Mouse (Mus musculus): ENCODE results near the gene Arpc1b.
"Not testable (repeated sequence)": the region's sequence is repeated elsewhere in the genome, so short reads cannot be mapped to it uniquely, and the experiment has no call there.

The Arpc1b gene

DNA sequence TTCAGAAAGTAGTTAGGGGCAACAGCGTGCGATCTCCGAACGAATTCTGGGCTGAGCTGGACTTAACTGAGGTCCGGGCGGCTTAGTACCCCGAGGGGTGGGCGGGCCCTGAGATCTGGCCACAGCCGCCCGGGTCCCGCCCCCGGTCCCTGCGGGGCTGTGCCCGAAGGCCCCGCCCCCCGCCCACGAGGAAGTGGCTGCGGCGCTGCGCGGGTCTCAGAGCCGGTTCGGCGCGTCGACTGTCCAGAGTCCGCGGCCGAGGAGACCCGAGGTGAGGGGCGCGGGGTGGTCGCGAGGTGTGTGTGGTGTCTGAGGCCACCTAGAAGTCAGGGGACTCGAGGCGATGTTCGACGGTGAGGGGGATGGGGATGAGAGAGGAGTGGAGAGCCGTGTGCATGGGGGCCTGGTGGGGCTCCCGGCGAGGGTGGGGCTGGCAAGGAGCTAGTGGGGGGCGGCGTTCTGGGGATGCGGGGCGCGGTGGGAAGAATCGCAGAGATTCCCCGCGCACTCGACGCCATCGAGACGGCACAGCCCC lies at the start of gene Arpc1b:
TSS of gene Arpc1b (plus strand) at position 145 of the 535 bp plus-strand sequence.
- no peak for DNase-seq

DNA sequence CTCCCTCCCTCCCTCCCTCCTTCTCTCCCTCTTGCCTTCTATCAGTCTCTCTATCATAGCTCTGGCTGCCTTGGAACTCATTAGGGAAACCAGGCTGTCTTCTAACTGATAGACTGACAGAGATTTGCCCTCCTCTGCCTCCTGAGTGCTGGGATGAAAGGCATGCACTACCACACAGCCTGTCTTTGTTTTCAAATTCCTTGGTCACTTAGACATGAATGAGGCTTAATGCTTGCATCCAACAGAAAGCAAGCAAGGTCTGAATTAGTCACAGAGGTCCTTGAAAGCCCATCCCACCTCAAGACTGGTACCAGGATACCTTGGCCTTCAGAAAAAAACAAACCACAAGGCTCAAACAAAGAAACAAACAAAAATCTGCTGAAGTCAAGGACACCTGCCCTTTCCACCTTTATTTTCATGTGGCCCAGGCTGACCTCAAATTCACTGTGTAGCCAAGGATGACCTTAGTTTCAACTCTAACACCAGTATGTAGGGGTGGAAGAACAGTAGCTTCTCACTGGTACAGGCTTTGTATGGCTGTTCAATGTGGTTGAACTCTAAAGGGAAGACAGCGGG lies 49.2 kb upstream of the Arpc1b start:
- no peak for DNase-seq

DNA sequence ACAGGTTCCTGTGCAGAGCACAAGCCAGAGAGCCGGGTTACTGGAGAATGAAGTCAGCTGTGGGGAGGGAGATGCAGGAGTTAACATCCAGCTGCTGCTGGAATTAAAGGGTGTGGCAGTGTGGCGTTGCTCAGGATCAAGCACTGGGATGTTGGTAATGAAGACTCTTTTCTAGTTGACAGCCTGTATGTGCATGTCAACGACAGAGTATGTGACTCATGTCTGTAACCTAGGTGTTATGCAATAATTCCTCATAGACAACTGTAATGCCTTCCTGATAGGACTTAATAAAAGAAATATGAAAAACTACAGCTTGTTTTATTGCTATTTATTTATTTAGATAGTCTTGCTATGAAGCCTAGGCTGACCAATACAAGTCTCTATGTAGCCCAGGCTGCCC lies 45.2 kb upstream of the Arpc1b start:
- no peak for DNase-seq

DNA sequence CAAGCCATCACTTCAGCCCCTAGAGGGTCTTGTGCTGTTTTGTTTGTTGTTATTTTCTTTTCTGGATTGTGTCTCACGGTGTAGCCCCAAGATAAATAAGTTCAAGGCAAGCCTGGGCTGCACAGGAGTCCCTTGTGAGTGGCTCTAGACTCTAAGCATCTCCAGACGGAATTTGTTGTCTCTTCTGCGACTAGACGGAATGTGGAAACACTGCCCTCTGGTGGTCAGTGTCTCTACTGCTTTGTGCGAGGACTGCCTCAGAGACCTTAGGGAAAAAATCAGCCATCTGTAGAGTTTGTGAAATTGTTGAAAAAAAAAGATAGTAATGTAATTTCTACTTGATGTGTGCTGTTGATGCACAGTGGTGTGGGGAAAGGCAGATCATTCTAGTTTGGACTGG lies 44.3 kb upstream of the Arpc1b start:
- DNase-seq, result peak; percentile 60

DNA sequence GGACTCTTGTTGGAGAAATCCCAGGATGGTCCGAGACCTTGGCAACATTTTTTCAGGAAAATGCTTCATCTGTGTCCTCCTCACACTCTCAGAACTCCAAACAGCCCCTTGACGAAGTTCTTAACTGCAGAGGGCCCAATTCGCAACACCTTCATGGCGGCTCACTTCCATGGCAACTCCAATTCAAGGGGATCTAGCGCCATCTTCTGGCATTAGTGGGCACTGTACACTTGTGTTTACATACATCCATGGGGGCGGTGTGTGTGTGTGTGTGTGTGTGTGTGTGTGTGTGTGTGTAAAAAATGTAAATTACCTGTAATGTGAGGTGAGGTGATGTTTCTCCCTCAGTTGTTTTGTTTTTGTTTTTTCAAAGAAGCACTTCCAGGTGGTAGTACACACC lies 42.7 kb upstream of the Arpc1b start:
- no peak for DNase-seq

DNA sequence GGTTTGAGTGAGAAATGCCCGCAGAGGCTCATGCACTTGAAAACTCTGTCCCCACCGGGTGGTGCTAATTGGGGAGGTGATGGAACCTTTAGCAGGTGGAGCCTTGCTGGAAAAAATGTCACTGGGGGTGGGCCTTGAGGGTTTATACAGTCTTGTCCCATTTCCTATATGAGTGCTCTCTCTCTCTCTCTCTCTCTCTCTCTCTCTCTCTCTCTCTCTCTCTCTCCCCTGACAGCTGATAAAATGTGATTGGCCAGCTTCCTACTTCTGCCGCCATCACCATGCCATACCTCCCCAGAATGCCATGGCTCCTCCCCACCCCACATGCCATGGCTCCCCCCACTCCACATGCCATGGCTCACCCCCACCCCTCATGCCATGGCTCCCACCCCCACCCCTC lies 38.9 kb upstream of the Arpc1b start:
- DNase-seq, result no peak

DNA sequence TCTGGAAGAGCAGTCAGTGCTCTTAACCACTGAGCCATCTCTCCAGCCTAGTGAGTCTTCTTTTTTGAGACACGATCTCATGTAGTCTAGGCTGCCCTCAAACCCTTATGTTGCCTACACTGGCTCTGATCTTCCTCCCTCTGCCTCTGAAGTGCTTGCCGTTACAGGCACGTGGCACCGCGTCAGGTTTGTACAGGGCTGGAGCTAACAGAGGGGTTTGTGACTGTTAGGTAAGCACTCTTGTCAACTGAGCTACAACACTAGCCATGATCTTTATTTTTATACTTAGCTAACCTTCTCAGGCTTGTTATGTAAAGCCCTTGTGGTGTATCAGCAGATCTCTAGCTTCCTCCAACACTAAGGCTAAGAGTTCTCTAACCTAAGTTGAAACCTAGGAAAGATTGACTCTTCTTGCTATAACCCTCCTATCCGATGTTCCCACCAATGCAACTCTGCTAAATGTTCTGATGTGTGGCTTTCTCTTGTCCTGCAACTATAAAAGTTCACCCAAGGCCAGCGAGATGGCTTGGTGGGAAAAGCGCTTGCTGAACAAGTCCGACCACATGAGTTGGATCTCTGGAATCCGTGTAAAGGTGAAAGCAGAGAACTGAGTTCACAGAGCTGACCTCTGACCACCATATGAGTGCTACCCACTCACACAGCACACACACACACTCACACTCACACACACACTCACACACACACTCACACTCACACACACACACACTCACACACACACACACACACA lies 32.0 kb upstream of the Arpc1b start:
- no peak for DNase-seq

DNA sequence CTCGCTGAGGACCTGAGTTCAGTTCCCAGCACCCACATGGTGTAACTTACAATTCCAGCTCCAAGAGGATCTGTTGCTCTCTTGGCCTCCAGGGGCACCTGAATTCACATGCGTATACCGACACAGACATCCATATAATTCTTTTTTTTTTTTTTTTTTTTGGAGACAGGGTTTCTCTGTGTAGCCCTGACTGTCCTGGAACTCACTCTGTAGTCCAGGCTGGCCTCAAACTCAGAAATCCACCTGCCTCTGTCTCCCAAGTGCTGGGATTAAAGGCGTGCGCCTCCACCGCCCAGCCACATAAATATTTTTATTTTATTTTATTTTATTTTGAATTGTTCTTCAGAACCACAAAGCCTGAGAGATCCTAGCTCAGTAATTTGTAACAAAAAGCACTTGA lies 30.8 kb upstream of the Arpc1b start:
- DNase-seq, result not testable (repeated sequence)

DNA sequence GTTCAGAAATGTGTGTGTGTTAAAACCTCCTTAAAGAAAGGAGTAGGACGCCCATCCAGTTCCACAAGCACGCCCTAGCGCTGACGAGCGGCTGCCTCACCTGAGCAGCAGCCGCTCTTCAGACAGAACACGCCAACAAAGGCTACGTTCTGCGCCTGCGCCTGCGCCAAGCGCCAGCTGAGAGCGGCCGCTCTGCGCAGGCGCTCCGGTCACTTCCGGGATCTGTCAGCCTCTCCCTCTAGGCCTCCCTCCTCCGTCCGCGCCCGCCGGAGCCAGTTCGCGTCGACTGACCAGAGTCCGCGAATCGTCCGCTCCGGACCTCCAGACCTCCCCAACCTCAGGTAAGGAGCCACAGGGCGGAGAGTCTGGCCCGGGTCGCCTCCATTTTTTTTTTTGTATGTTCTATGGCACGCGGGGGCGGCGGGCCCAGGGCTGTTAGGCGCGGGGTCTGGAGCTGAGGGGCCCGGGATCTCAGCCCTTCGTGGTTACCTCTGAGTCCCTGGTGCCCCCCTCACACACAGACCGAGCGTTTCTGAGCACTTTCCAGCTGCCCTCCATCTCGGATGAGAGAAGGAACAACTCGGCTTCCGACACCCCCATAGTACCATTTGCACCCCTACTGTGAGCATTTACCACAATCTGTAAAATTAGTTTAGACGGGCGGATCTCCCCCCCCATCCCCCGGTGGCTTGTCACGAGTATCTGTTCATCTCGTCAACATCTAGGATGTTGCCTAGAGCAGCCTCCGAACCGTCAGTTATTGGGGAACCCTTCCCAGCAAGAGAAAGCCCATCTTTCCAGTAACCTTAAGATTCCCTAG lies 30.2 kb upstream of the Arpc1b start, which contains the start of the genes Arpc1a and Kpna7:
TSS of gene Arpc1a (plus strand) at position 199 of the 820 bp plus-strand sequence.
TSS of gene Kpna7 (minus strand) at position 399 of the 820 bp plus-strand sequence.
- peak; percentile 92 for DNase-seq

DNA sequence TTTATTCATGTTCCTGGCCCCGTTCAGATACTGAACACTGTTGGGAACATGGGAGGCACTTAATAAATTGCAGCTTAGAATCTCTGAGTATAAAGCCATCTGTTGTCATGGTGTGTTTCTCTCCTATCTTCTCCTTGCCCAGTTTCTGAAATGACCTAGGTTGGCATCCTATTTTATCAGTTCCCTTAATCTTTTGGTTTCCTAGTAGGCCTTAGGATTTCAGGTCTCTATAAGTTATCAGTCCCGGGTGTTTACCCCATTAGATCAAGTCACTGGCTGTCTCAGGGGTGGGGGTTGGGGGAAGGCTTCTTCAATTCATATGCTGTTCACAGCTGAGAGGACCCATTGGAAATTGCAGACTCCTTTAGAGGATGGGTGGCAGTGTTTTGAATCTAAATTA lies 29.2 kb upstream of the Arpc1b start:
- DNase-seq, result no peak

DNA sequence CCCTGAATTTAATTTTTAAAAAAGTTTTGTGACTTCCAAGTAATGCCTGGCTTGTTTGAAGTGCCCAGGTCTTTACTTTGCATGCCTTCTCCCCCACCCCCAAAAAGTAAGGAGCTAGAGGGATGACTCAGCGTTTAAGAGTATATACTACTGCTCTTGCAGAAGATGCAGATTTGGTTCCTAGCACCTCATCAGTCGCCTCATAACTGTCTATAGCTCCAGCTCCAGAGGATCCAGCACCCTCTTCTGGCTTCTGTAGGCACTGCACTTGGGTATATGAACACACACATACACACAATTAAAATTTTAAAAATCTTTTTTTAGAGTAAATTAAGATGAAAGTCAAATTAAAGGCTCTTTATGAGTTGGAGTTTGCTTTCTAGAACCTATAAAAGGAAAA lies 25.8 kb upstream of the Arpc1b start:
- DNase-seq, result no peak

DNA sequence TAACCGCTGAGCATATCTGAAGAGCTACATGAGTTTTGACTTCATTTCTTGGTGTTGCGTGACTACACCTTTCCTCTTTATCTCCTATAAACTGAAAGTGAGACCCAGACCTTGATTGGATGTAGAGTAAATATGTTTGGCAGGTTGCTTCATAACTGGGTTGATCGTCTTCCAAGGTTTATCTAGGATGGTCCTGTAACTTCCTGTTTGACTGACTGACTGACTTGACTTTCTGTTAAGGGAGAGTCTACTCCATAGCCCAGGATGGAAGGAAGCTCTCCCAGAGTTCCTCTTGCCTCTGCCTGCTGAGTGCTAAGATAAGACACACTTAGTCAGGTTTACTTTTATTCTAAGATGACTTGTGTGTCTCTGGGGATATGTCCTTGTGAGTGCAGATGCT lies 24.1 kb upstream of the Arpc1b start:
- DNase-seq, result no peak

DNA sequence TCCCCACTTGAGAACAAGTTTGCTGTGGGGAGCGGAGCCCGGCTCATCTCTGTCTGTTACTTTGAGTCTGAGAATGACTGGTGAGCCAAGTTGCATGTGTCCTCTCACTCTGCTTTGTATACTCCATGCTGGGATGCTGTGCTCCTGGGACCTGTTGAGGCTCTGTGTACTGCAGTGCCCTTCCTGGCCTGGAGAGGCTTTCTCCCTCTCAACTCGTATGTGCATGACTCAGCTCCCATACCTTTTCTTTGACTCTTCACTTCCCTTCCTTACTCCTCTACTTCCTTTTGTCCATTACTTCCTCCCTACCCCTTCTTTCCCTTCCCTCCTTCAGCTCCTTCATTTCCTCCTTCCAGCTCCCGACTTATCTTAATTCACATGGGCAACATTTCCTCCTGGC lies 17.8 kb upstream of the Arpc1b start:
- DNase-seq, result no peak

DNA sequence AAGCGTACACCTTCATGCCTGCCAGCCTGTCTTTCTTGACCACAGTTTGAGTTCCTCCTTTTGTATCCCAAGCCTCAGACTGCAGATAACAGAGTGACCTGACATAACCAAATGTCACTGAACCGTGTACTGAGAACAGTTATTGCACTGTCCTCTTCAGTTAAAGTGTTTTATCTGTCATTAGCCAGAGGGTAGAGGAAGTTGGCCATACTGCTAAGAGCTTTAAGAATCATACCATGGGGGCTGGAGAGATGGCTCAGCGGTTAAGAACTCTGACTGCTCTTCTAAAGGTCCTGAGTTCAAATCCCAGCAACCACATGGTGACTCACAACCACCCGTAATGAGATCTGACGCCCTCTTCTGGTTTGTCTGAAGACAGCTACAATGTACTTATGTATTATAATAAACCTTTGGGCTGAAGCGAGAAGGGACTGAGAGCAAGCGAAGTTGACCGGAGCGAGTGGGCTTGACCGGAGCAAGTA lies 15.6 kb upstream of the Arpc1b start:
- no peak for DNase-seq

DNA sequence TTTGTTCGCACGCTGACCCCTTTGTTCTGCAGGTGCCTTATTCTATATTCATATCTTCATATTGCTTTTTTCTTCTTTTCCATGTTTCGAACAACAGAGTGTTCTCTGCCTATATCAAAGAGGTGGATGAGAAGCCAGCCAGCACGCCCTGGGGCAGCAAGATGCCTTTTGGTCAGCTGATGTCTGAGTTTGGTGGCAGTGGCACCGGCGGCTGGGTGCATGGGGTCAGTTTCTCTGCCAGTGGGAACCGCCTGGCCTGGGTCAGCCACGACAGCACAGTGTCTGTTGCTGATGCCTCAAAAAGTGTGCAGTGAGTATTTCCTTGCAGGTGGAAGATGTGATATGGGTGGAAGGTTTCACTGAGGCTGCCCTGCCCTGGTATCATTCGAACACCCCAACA lies 13.1 kb upstream of the Arpc1b start:
- no peak for DNase-seq

DNA sequence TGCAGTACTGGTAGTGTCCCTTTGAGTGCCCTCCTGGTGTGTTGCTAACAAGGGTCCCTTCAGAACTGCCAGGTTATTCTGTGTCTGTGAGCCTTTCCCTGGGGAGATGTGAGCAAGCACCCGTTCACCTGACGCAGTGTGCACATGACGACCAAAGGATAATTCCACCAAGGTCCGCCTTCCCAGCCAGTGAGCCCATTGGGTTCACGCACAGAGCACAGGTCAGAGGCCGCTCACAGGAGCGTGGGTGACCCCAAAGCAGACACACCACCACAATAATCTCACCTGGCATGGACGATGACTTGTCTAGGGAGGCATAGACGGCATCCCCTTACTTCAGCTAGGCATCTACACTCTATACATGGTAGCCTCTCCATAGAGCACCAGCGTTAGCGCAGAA lies 12.6 kb upstream of the Arpc1b start:
- DNase-seq, result not testable (repeated sequence)

DNA sequence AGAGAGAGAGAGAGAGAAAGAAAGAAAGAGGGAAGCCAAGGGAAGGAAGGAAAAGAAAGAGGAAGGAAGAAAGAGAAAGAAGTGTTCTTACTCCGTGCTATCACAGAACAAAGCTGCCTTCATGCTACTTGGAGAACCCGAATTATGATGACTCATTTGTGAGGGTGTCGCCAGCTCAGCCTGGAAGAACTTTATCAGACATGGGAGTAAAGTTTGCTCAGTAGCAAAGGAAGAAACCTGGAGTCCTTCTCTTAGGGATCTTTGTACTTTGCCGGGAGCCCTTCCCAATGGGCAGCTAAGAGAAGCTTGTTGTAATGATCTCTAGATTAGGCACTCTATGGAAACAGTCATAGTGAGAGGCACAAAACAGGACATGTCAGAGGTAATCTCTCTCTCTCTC lies 11.3 kb upstream of the Arpc1b start:
- DNase-seq, result no peak

DNA sequence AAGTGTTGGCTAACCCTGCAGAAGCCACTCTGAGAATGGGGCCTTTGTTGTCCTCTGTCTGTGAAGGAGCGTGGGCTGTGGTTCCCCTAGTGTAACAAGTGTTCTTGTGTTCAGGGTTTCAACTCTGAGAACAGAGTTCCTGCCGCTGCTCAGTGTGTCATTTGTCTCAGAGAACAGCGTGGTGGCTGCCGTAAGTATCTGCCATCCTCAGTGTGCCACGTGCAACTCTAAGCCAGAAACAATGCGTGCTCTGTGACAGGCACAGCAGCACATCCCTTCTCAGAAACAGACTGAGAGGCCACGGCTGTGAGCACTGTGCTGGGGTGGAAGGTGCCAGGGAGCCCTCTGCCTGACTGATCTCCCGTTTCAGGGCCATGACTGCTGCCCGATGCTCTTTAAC lies 9.7 kb upstream of the Arpc1b start:
- DNase-seq, result no peak

DNA sequence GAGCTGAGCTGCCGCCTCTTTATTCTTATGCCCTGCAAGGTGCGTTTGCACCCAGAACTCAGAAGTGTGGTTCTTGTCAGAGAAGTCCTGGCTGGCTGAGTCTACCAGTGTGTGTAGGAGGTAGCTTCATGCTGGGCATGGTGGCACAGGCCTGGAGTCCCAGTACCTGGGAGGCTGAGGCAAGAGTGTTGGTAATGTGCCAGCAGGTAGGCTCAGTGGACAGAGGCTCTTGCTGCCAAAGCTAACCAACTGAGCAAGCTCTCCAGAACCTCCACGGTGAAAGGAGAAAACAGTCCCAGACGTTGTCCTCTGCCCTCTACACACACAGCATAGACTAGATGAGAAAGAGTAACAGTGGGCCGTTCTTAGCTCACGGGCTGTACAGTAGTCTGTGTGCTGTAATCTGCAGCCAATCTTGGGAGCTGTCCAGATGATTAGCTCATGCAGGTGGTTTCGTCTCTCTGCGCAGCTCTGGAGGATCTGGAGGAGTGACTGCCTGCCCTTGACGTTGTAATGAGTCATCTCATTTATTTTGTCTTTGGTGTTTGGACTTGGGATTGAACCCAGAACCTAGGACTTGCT lies 8.2 kb upstream of the Arpc1b start:
- no peak for DNase-seq

DNA sequence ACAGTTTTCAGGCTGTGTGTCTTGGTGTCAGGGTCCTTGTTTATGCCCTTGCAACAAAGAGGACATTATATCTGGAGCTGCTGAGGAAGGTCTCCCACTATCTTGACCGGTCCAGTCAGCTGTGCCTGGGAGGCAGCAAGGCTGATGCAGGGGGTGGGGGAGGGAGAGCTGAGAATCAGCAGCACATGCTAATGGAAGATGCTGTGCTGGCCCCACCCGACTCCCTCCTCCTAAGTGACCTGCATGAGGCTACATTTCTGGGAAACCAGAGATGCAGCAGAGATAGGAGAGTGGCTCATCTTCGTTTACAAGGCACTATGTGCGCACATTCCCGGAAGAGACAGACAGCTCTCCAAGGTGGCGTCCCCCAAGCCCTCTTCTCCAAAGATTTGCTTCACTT lies 3.6 kb upstream of the Arpc1b start:
- no peak for DNase-seq

DNA sequence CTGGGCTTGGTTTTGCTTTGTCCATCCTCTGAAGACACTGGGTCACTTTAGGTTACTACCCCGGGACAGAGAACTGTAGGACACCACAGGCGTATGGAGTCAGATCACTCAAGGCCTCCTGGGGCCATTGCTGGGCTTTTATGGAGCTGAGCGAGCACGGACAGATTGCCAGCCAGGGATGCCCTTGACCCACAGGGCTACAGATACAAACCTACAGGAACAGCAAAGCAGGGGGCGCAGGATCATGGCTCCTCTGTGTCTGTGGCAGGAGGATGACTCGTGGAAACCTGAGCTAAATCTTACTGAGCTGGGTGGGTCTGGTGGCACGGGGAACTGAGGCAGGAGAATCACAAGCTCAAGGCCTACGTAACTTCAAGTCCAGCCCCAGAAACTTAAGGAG lies 1.4 kb upstream of the Arpc1b start:
- no peak for DNase-seq

DNA sequence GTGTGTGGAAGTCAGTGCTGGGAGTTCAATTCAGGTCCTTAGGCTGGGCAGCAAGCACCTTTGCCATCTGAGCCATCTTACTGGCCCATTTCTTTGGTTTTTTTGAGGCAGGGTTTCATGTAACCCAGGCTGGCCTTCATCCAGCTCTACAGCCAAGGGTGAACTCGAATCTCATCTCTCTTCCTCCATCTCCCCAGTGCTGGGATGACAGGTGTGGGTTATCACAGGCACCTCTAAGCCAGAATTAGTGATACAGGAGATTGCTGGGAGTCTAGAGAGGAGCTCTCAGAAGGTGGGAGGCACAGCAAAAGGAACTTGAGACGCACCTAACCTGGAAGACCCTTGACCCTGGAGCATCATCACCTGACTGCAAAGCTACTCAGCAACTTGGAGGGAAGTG lies 599 bp upstream of the Arpc1b start:
- no peak for DNase-seq
